Mouse (Mus musculus) adrenal gland, postnatal 14 days (tissue): ENCODE measurements around the gene Mtx3. TPM values are rescaled to one million over a fixed set of nuclear protein-coding genes. Genes with fewer than 3 reads are reported as not detected.

Experiments
- DNase-seq: peaks from one replicate; pipeline ENCODE4 v3.0.0; 2021; ENCODE audit warnings: mixed read lengths
- total RNA-seq: library from RNA; stranded (reverse); gene quantifications from 2 replicates; pipeline ENCODE4 v1.2.3, GENCODE M21; 2021

The Mtx3 gene
- total RNA-seq, 1 experiment from 2014 or later = 19.4 TPM

- no peak for DNase-seq
Measured at GRCm38 (mm10) chr13:92882986-92883720, 38.6 kb downstream of the Mtx3 start.

GRCm38 (mm10) chr13:92884206-92884605 lies 39.6 kb downstream of the Mtx3 start:
- no peak for DNase-seq

GRCm38 (mm10) chr13:92884930-92885329 lies 40.4 kb downstream of the Mtx3 start:
- DNase-seq = no peak

- no peak for DNase-seq
Measured at GRCm38 (mm10) chr13:92899087-92899486, 54.5 kb downstream of the Mtx3 start.

GRCm38 (mm10) chr13:92903291-92903690 lies 58.7 kb downstream of the Mtx3 start:
- DNase-seq = no peak

- no peak for DNase-seq
Measured at GRCm38 (mm10) chr13:92905944-92906343, 61.4 kb downstream of the Mtx3 start.

GRCm38 (mm10) chr13:92907366-92907765 lies 62.8 kb downstream of the Mtx3 start:
- DNase-seq = no peak

Other genes starting within 250 kb of the Mtx3 start
- gene Serinc5, start 233.7 kb upstream of the Mtx3 start, total RNA-seq = 50.4 and 53.1 TPM in 2 replicates
- gene Thbs4, start 49.9 kb upstream of the Mtx3 start, total RNA-seq = 1.7 and 3.0 TPM in 2 replicates